Mouse (Mus musculus): Measurements from ENCODE around the gene Hs3st3a1.

Gene Hs3st3a1

GRCm38 (mm10) chr11:64489587-64490433 is 54.7 kb downstream of the Hs3st3a1 start:
- DNase-seq: no peak

GRCm38 (mm10) chr11:64494448-64494847 is 59.3 kb downstream of the Hs3st3a1 start:
- DNase-seq: no peak

GRCm38 (mm10) chr11:64495935-64496334 is 60.8 kb downstream of the Hs3st3a1 start:
- no peak for DNase-seq

- no peak for DNase-seq
These were observed 61.5 kb downstream of the Hs3st3a1 start for GRCm38 (mm10) chr11:64496677-64497076.

- DNase-seq: no peak
These were observed 65.5 kb downstream of the Hs3st3a1 start for GRCm38 (mm10) chr11:64500536-64501112.

- DNase-seq: no peak
These were observed 67.9 kb downstream of the Hs3st3a1 start for GRCm38 (mm10) chr11:64503040-64503439.

- DNase-seq: no peak
These were observed 70.8 kb downstream of the Hs3st3a1 start for GRCm38 (mm10) chr11:64505924-64506323.

GRCm38 (mm10) chr11:64507024-64507423 is 71.9 kb downstream of the Hs3st3a1 start:
- no peak for DNase-seq

- no peak for DNase-seq
These were observed 74.0 kb downstream of the Hs3st3a1 start for GRCm38 (mm10) chr11:64509106-64509505.

- DNase-seq: no peak
These were observed 77.2 kb downstream of the Hs3st3a1 start for GRCm38 (mm10) chr11:64512301-64512700.

GRCm38 (mm10) chr11:64513419-64513818 is 78.3 kb downstream of the Hs3st3a1 start:
- DNase-seq: no peak

GRCm38 (mm10) chr11:64516712-64517589 is 81.8 kb downstream of the Hs3st3a1 start:
- no peak for DNase-seq

GRCm38 (mm10) chr11:64518146-64518841 is 83.2 kb downstream of the Hs3st3a1 start:
- no peak for DNase-seq

- DNase-seq: no peak
These were observed 89.0 kb downstream of the Hs3st3a1 start for GRCm38 (mm10) chr11:64523993-64524570.

GRCm38 (mm10) chr11:64537230-64537629 is 102.1 kb downstream of the Hs3st3a1 start:
- no peak for DNase-seq

GRCm38 (mm10) chr11:64541866-64542265 is 106.7 kb downstream of the Hs3st3a1 start:
- DNase-seq: no peak

- DNase-seq: no peak
These were observed 107.2 kb downstream of the Hs3st3a1 start for GRCm38 (mm10) chr11:64542335-64542734.

- DNase-seq: no peak
These were observed 108.1 kb downstream of the Hs3st3a1 start for GRCm38 (mm10) chr11:64543181-64543641.

GRCm38 (mm10) chr11:64544236-64544635 is 109.1 kb downstream of the Hs3st3a1 start:
- no peak for DNase-seq

- no peak for DNase-seq
These were observed 114.2 kb downstream of the Hs3st3a1 start for GRCm38 (mm10) chr11:64549380-64549779.

GRCm38 (mm10) chr11:64549955-64550354 is 114.8 kb downstream of the Hs3st3a1 start:
- no peak for DNase-seq

GRCm38 (mm10) chr11:64558282-64558681 is 123.2 kb downstream of the Hs3st3a1 start:
- DNase-seq: no peak
